8 mouse cellular contexts compared by ENCODE assay signal in genomic region chr13:56554409-56554808, GRCm38 (mm10). TPM values are rescaled to one million over a fixed set of nuclear protein-coding genes. Genes with fewer than 3 reads are reported as not detected.
DNase-seq lines count a peak whose midpoint lies in the region; ATAC-seq and TF ChIP-seq lines count a peak whose summit lies in the region.
"Had no signal": no experiment of that assay in that cellular context is flagged by ENCODE, and none has a peak within 500 bp of the region (broad histone marks: within the 10 kb centered on the region; RNA-seq: fewer than 3 reads in every experiment).

No protein-coding gene starts in this region.

- 14% methylated on average over 2 of the region's 2 CpGs for WGBS in lung, postnatal 0 days
- 36% methylated on average over 2 of the region's 2 CpGs for WGBS in lung, adult 2 months

- H3K9ac ChIP-seq in lung, postnatal 0 days (replicated peaks; ENCODE audit: low read depth) = no peak overlapping the region

- H3K27me3 ChIP-seq in lung, postnatal 0 days (replicated peaks; ENCODE audit: insufficient read depth, low read length) = no peaks in the 10 kb centered on the region

- no peak for TF ChIP-seq POLR2A in lung, adult 2 months (IDR thresholded peaks at IDR 0.05; ENCODE audit: borderline replicate concordance, extremely low read depth, low read depth, low read length)

- intact Hi-C loops in left cerebral cortex, postnatal 4 days (cut with DNase I) = loop anchor here (5.0 to 10.0 kb wide), 2 partner anchors 77 to 180 kb away; no protein-coding TSS in a partner anchor

- ATAC-seq in lung, postnatal 0 days = no peak

- TF ChIP-seq CTCF in lung, postnatal 0 days (IDR thresholded peaks at IDR 0.05) = peak; percentile 66
- no peak for TF ChIP-seq CTCF in lung, adult 2 months (IDR thresholded peaks at IDR 0.05; ENCODE audit: insufficient read depth, low read length)

- H3K27ac ChIP-seq in lung, postnatal 0 days (ENCODE audit: low read length) = no peak overlapping the region

- peak; percentile 54 for DNase-seq in lung, postnatal 0 days (ENCODE audit: low spot score)
- DNase-seq in lung, adult 2 months = no peak
- peak; percentile 83 for DNase-seq in brain, adult 2 months (ENCODE audit: low read depth, low spot score)
- DNase-seq in frontal cortex, adult 2 months (ENCODE audit: extremely low spot score in 1 of 2, low spot score in 1 of 2) = peak; percentile 29 to 73
- DNase-seq in left cerebral cortex, postnatal 4 days = peak; percentile 58
- DNase-seq in right cerebral cortex, postnatal 14 days = peak; percentile 47
- DNase-seq in spleen, postnatal 10 days (ENCODE audit: low spot score in 2 of 2) = no peak

- H3K4me1 ChIP-seq in lung, postnatal 0 days (ENCODE audit: insufficient read depth, low read depth, low read length) = no peaks in the 10 kb centered on the region
- H3K4me1 ChIP-seq in lung, adult 2 months (ENCODE audit: control insufficient read depth, insufficient read depth, low read length) = no peaks in the 10 kb centered on the region

- no peak overlapping the region for H3K4me3 ChIP-seq in lung, postnatal 0 days (ENCODE audit: low read depth, low read length)
- H3K4me3 ChIP-seq in lung, adult 2 months (replicated peaks; ENCODE audit: extremely low read depth, low read depth, low read length) = no peak overlapping the region

- H3K4me2 ChIP-seq in lung, postnatal 0 days (replicated peaks; ENCODE audit: low read depth, low read length) = no peak overlapping the region

- H3K36me3 ChIP-seq in lung, postnatal 0 days (ENCODE audit: insufficient read depth, low read length) = no peaks in the 10 kb centered on the region

- no peaks in the 10 kb centered on the region for H3K9me3 ChIP-seq in lung, postnatal 0 days (ENCODE audit: low read length)

- no peak for TF ChIP-seq EP300 in lung, postnatal 0 days (IDR thresholded peaks at IDR 0.05)

RNA-seq across cellular contexts. Expression of gene Lect2, which starts 6.1 kb away (rescaled TPM):
- polyA plus RNA-seq in lung, postnatal 0 days (2015; fragmentation: Nextera tagmentation; extraction: Ambion mirVana) = not detected in 2 replicates
- not detected in 2 replicates for polyA plus RNA-seq in lung, adult 2 months (2012; rRNA removed)
- polyA plus RNA-seq in frontal cortex, adult 2 months (2012; rRNA removed) = not detected in 2 replicates
- not detected for total RNA-seq in left cerebral cortex, postnatal 4 days (2021)
- polyA plus RNA-seq: gonadal fat pad, adult 2 months had no signal

RNA-seq across cellular contexts. Expression of gene Fbxl21, which starts 32.1 kb away (rescaled TPM):
- polyA plus RNA-seq in lung, postnatal 0 days (2015; fragmentation: Nextera tagmentation; extraction: Ambion mirVana) = 0.58 and 0.67 TPM in 2 replicates
- polyA plus RNA-seq in lung, adult 2 months (2012; rRNA removed) = 1.2 and 1.3 TPM in 2 replicates
- 4.6 and 5.8 TPM in 2 replicates for polyA plus RNA-seq in frontal cortex, adult 2 months (2012; rRNA removed)
- 1 to 10 TPM; 4.4 to 5.8 TPM for total RNA-seq in left cerebral cortex, postnatal 4 days (2021)

RNA-seq across cellular contexts. Expression of gene Tgfbi, which starts 54.9 kb away (rescaled TPM):
- polyA plus RNA-seq in lung, postnatal 0 days (2015; fragmentation: Nextera tagmentation; extraction: Ambion mirVana) = 408 and 422 TPM in 2 replicates
- 50.8 and 53.9 TPM in 2 replicates for polyA plus RNA-seq in lung, adult 2 months (2012; rRNA removed)
- polyA plus RNA-seq in frontal cortex, adult 2 months (2012; rRNA removed) = 4.5 and 4.7 TPM in 2 replicates
- total RNA-seq in left cerebral cortex, postnatal 4 days (2021) = 1 to 10 TPM; 4.1 to 4.2 TPM

Comparison
In these comparisons a context has a peak if more than half of its experiments do, and no peak if none do; other contexts are left out.
1. DNase-seq: peak in lung, postnatal 0 days (single experiment), brain, adult 2 months (single experiment), frontal cortex, adult 2 months (2 of 2), left cerebral cortex, postnatal 4 days (single experiment) and right cerebral cortex, postnatal 14 days (single experiment); none in lung, adult 2 months (single experiment) and spleen, postnatal 10 days (0 of 2).